In genomic region chr8:9471290-9471689, GRCm38 (mm10) we compare ENCODE assay signal across 25 mouse cellular contexts.
"Had no signal": no experiment of that assay in that cellular context is flagged by ENCODE, and none has a peak within 500 bp of the region (broad histone marks: within the 10 kb centered on the region; RNA-seq: fewer than 3 reads in every experiment).

No protein-coding gene starts in this region.

- ATAC-seq: liver, embryonic 12.5 days; midbrain, embryonic 16.5 days had no signal

- H3K27ac ChIP-seq: kidney, embryonic 15.5 days; left cerebral cortex, adult 2 months; limb, embryonic 12.5 days; limb, embryonic 15.5 days; liver, embryonic 12.5 days; liver, embryonic 15.5 days; lung, embryonic 15.5 days; stomach, postnatal 0 days had no signal

- H3K4me3 ChIP-seq: kidney, embryonic 15.5 days; left cerebral cortex, adult 2 months; limb, embryonic 12.5 days; limb, embryonic 15.5 days; liver, embryonic 12.5 days; liver, embryonic 15.5 days; lung, embryonic 15.5 days; megakaryocyte, embryonic 14.5 days had no signal

- H3K36me3 ChIP-seq: kidney, embryonic 15.5 days; limb, embryonic 12.5 days; limb, embryonic 15.5 days; liver, embryonic 12.5 days; liver, embryonic 15.5 days; lung, embryonic 15.5 days had no signal

- H3K4me1 ChIP-seq: kidney, embryonic 15.5 days; limb, embryonic 12.5 days; limb, embryonic 15.5 days; liver, embryonic 12.5 days; liver, embryonic 15.5 days; lung, embryonic 15.5 days; megakaryocyte, embryonic 14.5 days had no signal

- DNase-seq: kidney, adult 2 months; kidney, postnatal 10 days; kidney, postnatal 36 days; layer of hippocampus, postnatal 36 days; left cerebral cortex, postnatal 4 days; lung, adult 18-20 months; lung, postnatal 10 days; lung, postnatal 36 days; right cerebral cortex, adult 18-20 months; right cerebral cortex, postnatal 14 days; right cerebral cortex, postnatal 4 days; thymus, adult 2 months; thymus, postnatal 14 days; thymus, postnatal 4 days had no signal

- H3K9ac ChIP-seq: kidney, embryonic 15.5 days; limb, embryonic 12.5 days; limb, embryonic 15.5 days; liver, embryonic 12.5 days; liver, embryonic 15.5 days; lung, embryonic 15.5 days had no signal

- H3K4me2 ChIP-seq: kidney, embryonic 15.5 days; limb, embryonic 12.5 days; limb, embryonic 15.5 days; liver, embryonic 12.5 days; liver, embryonic 15.5 days; lung, embryonic 15.5 days; midbrain, embryonic 11.5 days had no signal

- H3K27me3 ChIP-seq: kidney, embryonic 15.5 days; limb, embryonic 12.5 days; limb, embryonic 15.5 days; liver, embryonic 12.5 days; liver, embryonic 15.5 days; lung, embryonic 15.5 days; megakaryocyte, embryonic 14.5 days had no signal

- H3K9me3 ChIP-seq: kidney, embryonic 15.5 days; limb, embryonic 12.5 days; limb, embryonic 15.5 days; liver, embryonic 12.5 days; liver, embryonic 15.5 days; lung, embryonic 15.5 days; megakaryocyte, embryonic 14.5 days had no signal
